Mouse (Mus musculus) MEL (cell line): ENCODE results near the gene Dguok.

Experiments
- CHD2 ChIP-seq: IDR thresholded peaks from 2 replicates; pipeline ENCODE4 v1.6.1; 2011; ENCODE audit warnings: low read length, improper control_type of control experiment
- CTCF ChIP-seq, 3 experiments: IDR thresholded peaks in 2 of 3; conservative IDR thresholded peaks in 1 of 3; 2 replicates each; pipeline ENCODE4 v1.5.1; 2011 to 2012; ENCODE audit warnings: low read length in 3 of 3, low read depth in 2 of 3, mild to moderate bottlenecking in 2 of 3, improper control_type of control experiment in 1 of 3, inconsistent platforms in 1 of 3, mixed read lengths in 1 of 3, moderate library complexity in 1 of 3; ENCODE audit not compliant: control insufficient read depth in 1 of 3, insufficient read depth in 1 of 3, poor library complexity in 1 of 3, severe bottlenecking in 1 of 3
- ELF1 ChIP-seq: IDR thresholded peaks from 2 replicates; pipeline ENCODE4 v1.6.1; 2014; ENCODE audit warnings: low read depth, mild to moderate bottlenecking, inconsistent platforms, low read length, improper control_type of control experiment, moderate library complexity
- EP300 ChIP-seq, 2 experiments: IDR thresholded peaks; 2 replicates each; pipeline ENCODE4 v1.6.1; 2011; ENCODE audit warnings: improper control_type of control experiment in 2 of 2, low read length in 2 of 2, low read depth in 1 of 2, mild to moderate bottlenecking in 1 of 2
- MAFK ChIP-seq: IDR thresholded peaks from 2 replicates; pipeline ENCODE4 v1.6.1; 2011; ENCODE audit warnings: low read depth, mild to moderate bottlenecking, low read length, improper control_type of control experiment, borderline replicate concordance
- MAX ChIP-seq: IDR thresholded peaks from 2 replicates; pipeline ENCODE4 v1.6.1; 2011; ENCODE audit warnings: low read length, improper control_type of control experiment
- MEF2A ChIP-seq: IDR thresholded peaks from 2 replicates; pipeline ENCODE4 v1.6.1; 2014; ENCODE audit warnings: low read depth, mild to moderate bottlenecking, inconsistent platforms, low read length, improper control_type of control experiment; ENCODE audit not compliant: poor library complexity, insufficient replicate concordance, severe bottlenecking; ENCODE audit errors: extremely low read depth
- MYC ChIP-seq: IDR thresholded peaks from 2 replicates; pipeline ENCODE4 v1.6.1; 2011; ENCODE audit warnings: low read depth, mild to moderate bottlenecking, low read length, improper control_type of control experiment, moderate library complexity
- POLR2A ChIP-seq, 2 experiments: IDR thresholded peaks; 2 replicates each; pipeline ENCODE4 v1.6.1; 2011 to 2012; ENCODE audit warnings: low read length in 2 of 2, mild to moderate bottlenecking in 2 of 2, control low read depth in 1 of 2, improper control_type of control experiment in 1 of 2, low read depth in 1 of 2, moderate library complexity in 1 of 2; ENCODE audit not compliant: control insufficient read depth in 1 of 2, insufficient read depth in 1 of 2, poor library complexity in 1 of 2
- SMC3 ChIP-seq: IDR thresholded peaks from 2 replicates; pipeline ENCODE4 v1.6.1; 2011; ENCODE audit warnings: low read depth, low read length, improper control_type of control experiment
- ZC3H11A ChIP-seq: IDR thresholded peaks from 2 replicates; pipeline ENCODE4 v1.6.1; 2012; ENCODE audit warnings: low read depth, mild to moderate bottlenecking, inconsistent platforms, low read length, improper control_type of control experiment
- ZKSCAN1 ChIP-seq: IDR thresholded peaks from 2 replicates; pipeline ENCODE4 v1.6.1; 2012; ENCODE audit warnings: low read depth, mild to moderate bottlenecking, inconsistent platforms, low read length, improper control_type of control experiment, moderate library complexity
- ZMIZ1 ChIP-seq: IDR thresholded peaks from 2 replicates; pipeline ENCODE4 v1.6.1; 2012; ENCODE audit warnings: low read depth, mild to moderate bottlenecking, inconsistent platforms, low read length, improper control_type of control experiment, moderate library complexity

- TF ChIP-seq SMC3: no peak
- no peak for TF ChIP-seq ZMIZ1
- TF ChIP-seq CTCF (IDR thresholded peaks at IDR 0.05 in 2 of 3, conservative IDR thresholded peaks at IDR 0.05 in 1 of 3; ENCODE audit: control insufficient read depth in 1 of 3, insufficient read depth in 1 of 3, low read depth in 2 of 3, low read length in 3 of 3, poor library complexity in 1 of 3, severe bottlenecking in 1 of 3): no peak
- no peak for TF ChIP-seq ZKSCAN1
- no peak for TF ChIP-seq EP300 (IDR thresholded peaks at IDR 0.05; ENCODE audit: low read depth in 1 of 2, low read length in 2 of 2)
- TF ChIP-seq POLR2A (IDR thresholded peaks at IDR 0.05; ENCODE audit: control insufficient read depth in 1 of 2, insufficient read depth in 1 of 2, low read depth in 1 of 2, low read length in 2 of 2, poor library complexity in 1 of 2): no peak
- TF ChIP-seq ZC3H11A: no peak
- no peak for TF ChIP-seq ELF1
- no peak for TF ChIP-seq MYC
- no peak for TF ChIP-seq CHD2
- TF ChIP-seq MAFK: no peak
- no peak for TF ChIP-seq MAX
- TF ChIP-seq MEF2A: no peak
Observed at GRCm38 (mm10) chr6:83482418-83483085, 24.2 kb downstream of the Dguok start.
